Mouse (Mus musculus) MEL (cell line): Measurements from ENCODE around the gene Med21.

Experiments used
- CTCF ChIP-seq, 3 experiments: IDR thresholded peaks in 2 of 3; conservative IDR thresholded peaks in 1 of 3; 2 replicates each; pipeline ENCODE4 v1.5.1; 2011 to 2012; ENCODE audit warnings: low read length in 3 of 3, low read depth in 2 of 3, mild to moderate bottlenecking in 2 of 3, improper control_type of control experiment in 1 of 3, inconsistent platforms in 1 of 3, mixed read lengths in 1 of 3, moderate library complexity in 1 of 3; ENCODE audit not compliant: control insufficient read depth in 1 of 3, insufficient read depth in 1 of 3, poor library complexity in 1 of 3, severe bottlenecking in 1 of 3
- GABPA ChIP-seq: IDR thresholded peaks from 2 replicates; pipeline ENCODE4 v1.6.1; 2012; ENCODE audit warnings: low read depth, mild to moderate bottlenecking, inconsistent platforms, low read length, improper control_type of control experiment, moderate library complexity
- MEF2A ChIP-seq: IDR thresholded peaks from 2 replicates; pipeline ENCODE4 v1.6.1; 2014; ENCODE audit warnings: low read depth, mild to moderate bottlenecking, inconsistent platforms, low read length, improper control_type of control experiment; ENCODE audit not compliant: poor library complexity, insufficient replicate concordance, severe bottlenecking; ENCODE audit errors: extremely low read depth
- POLR2A ChIP-seq, 2 experiments: IDR thresholded peaks; 2 replicates each; pipeline ENCODE4 v1.6.1; 2011 to 2012; ENCODE audit warnings: low read length in 2 of 2, mild to moderate bottlenecking in 2 of 2, control low read depth in 1 of 2, improper control_type of control experiment in 1 of 2, low read depth in 1 of 2, moderate library complexity in 1 of 2; ENCODE audit not compliant: control insufficient read depth in 1 of 2, insufficient read depth in 1 of 2, poor library complexity in 1 of 2
- USF2 ChIP-seq, 2 experiments: IDR thresholded peaks; 2 replicates each; pipeline ENCODE4 v1.6.1; 2011 to 2012; ENCODE audit warnings: improper control_type of control experiment in 2 of 2, low read length in 2 of 2, borderline replicate concordance in 1 of 2, inconsistent platforms in 1 of 2, low read depth in 1 of 2, mild to moderate bottlenecking in 1 of 2; ENCODE audit not compliant: insufficient read depth in 1 of 2

- TF ChIP-seq POLR2A (IDR thresholded peaks at IDR 0.05; ENCODE audit: control insufficient read depth in 1 of 2, insufficient read depth in 1 of 2, low read depth in 1 of 2, low read length in 2 of 2, poor library complexity in 1 of 2), result no peak
- TF ChIP-seq GABPA, result no peak
- TF ChIP-seq CTCF (IDR thresholded peaks at IDR 0.05 in 2 of 3, conservative IDR thresholded peaks at IDR 0.05 in 1 of 3; ENCODE audit: control insufficient read depth in 1 of 3, insufficient read depth in 1 of 3, low read depth in 2 of 3, low read length in 3 of 3, poor library complexity in 1 of 3, severe bottlenecking in 1 of 3), result no peak
- no peak for TF ChIP-seq MEF2A
- no peak for TF ChIP-seq USF2 (IDR thresholded peaks at IDR 0.05; ENCODE audit: borderline replicate concordance in 1 of 2, insufficient read depth in 1 of 2, low read depth in 1 of 2, low read length in 2 of 2)
These were observed 10.5 kb upstream of the Med21 start for GRCm38 (mm10) chr6:146631847-146632246.
